In the genomic region with DNA sequence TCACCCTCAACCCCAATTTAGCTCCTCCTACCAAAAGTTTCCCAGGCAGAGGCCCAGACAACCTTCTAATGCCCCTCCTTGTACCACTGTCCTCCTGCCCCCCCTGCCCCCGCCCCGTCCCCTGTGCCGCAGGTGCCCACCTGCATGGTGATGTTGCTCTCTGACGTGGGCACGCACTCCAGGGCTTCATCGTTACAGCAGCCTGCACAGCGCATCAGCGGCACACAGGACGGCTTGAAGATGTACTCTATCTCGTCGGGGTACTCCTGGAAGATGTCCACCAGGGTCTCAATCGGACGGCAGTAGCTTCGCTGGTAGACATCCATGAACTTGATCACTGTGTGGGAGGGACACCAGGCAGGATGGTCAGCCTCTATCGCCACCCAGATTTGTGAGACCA, we compare ENCODE assay signal across 12 mouse cellular contexts.
"Had no signal": no experiment of that assay in that cellular context is flagged by ENCODE, and none has a peak within 500 bp of the region (broad histone marks: within the 10 kb centered on the region; RNA-seq: fewer than 3 reads in every experiment).

No protein-coding gene starts in this region.

- H3K4me3 ChIP-seq: limb, embryonic 12.5 days; liver, embryonic 15.5 days; midbrain, embryonic 13.5 days; neural tube, embryonic 15.5 days had no signal

- H3K9ac ChIP-seq: limb, embryonic 12.5 days; liver, embryonic 15.5 days; lung, embryonic 14.5 days; midbrain, embryonic 13.5 days; neural tube, embryonic 15.5 days had no signal

- H3K9me3 ChIP-seq: limb, embryonic 12.5 days; liver, embryonic 15.5 days; midbrain, embryonic 13.5 days; neural tube, embryonic 15.5 days had no signal

- H3K4me2 ChIP-seq: limb, embryonic 12.5 days; liver, embryonic 15.5 days; midbrain, embryonic 13.5 days; neural tube, embryonic 15.5 days had no signal

- DNase-seq: kidney, postnatal 36 days; layer of hippocampus, adult 9-11 months; layer of hippocampus, postnatal 36 days; liver; lung, embryonic 14.5 days; lung, postnatal 14 days had no signal

- H3K27ac ChIP-seq: kidney, postnatal 0 days; limb, embryonic 12.5 days; liver, embryonic 15.5 days; macrophage; midbrain, embryonic 13.5 days; neural tube, embryonic 15.5 days had no signal

- H3K27me3 ChIP-seq: limb, embryonic 12.5 days; liver, embryonic 15.5 days; midbrain, embryonic 13.5 days; neural tube, embryonic 15.5 days had no signal

- ATAC-seq: midbrain, embryonic 13.5 days had no signal
